Mouse (Mus musculus) cortical plate, adult 2 months (tissue): ENCODE data around the gene Arhgap44.

Experiments
- CTCF ChIP-seq: fragments of 200-500 bp; IDR thresholded peaks from 2 replicates; pipeline ENCODE4 v1.5.1; 2011; ENCODE audit warnings: mild to moderate bottlenecking, control low read depth, low read length; ENCODE audit not compliant: insufficient read depth; ENCODE audit errors: extremely low read depth
- POLR2A ChIP-seq: fragments of 200-500 bp; IDR thresholded peaks from 2 replicates; pipeline ENCODE4 v1.6.1; 2011; ENCODE audit warnings: mild to moderate bottlenecking, low read length, control low read depth; ENCODE audit not compliant: insufficient read depth; ENCODE audit errors: extremely low read depth

GRCm38 (mm10) chr11:65100031-65100430 is 62.7 kb downstream of the Arhgap44 start:
- TF ChIP-seq CTCF = no peak
- TF ChIP-seq POLR2A = no peak
